Mouse (Mus musculus) ES-E14 (cell line): ENCODE measurements around the gene Sptssa.

Experiments used
- CHD2 ChIP-seq: IDR thresholded peaks from 2 replicates; pipeline ENCODE4 v1.6.1; 2014; ENCODE audit warnings: mild to moderate bottlenecking, low read depth, low read length, inconsistent platforms
- MAFK ChIP-seq: IDR thresholded peaks from 2 replicates; pipeline ENCODE4 v1.6.1; 2014; ENCODE audit warnings: mild to moderate bottlenecking, low read depth, low read length, inconsistent platforms; ENCODE audit not compliant: insufficient read depth
- ZC3H11A ChIP-seq: IDR thresholded peaks from 2 replicates; pipeline ENCODE4 v1.6.1; 2012; ENCODE audit warnings: low read depth, mild to moderate bottlenecking, inconsistent platforms, low read length, borderline replicate concordance
- ZNF384 ChIP-seq: IDR thresholded peaks from 2 replicates; pipeline ENCODE4 v1.6.1; 2012; ENCODE audit warnings: low read depth, low read length, inconsistent platforms

DNA sequence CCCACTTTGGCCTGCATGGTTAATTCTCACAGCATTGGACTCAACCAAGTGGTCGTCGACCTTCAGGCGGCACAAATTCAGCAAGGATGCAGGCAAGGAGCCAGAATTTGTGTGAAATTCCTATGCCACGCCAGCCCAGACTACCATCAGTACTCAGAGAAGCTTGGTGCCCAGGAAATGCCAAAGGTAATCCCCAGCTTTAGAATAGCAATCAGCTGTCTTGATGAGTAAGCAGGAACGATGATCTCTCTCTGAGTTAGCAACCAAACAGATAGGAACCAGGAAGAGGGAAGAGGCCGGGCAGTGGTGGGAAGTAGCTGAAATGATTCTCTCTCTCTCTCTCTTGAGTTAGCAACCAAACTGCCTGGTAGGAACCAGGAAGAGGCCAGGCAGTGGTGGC is 16.1 kb downstream of the Sptssa start:
- TF ChIP-seq ZNF384 (no peak), ZC3H11A (no peak), CHD2 (no peak), MAFK (no peak)
